Mouse (Mus musculus): ENCODE measurements around the gene Gstm4.

DNA sequence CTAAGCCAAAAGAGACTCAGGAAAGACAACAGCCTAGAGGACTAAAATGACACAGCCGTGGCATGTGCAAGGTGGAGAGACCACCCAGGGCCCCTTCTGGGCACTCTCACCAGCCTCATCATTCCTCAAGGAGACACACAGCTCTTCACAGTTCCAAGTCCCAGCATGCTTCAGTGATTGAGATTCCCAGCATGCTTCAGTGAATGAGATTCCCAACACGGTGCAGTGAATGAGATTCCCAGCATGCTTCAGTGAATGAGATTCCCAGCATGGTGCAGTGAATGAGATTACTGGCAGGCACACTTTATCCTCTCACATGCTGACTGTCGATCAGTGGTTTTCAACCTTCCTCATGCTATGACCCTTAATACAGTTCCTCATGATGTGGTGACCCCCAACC, 33.1 kb downstream of the Gstm4 start:
- TF ChIP-seq CTCF (IDR thresholded peaks at IDR 0.05; ENCODE audit: control insufficient read depth, insufficient read depth, low read length) = no peak
- no peak for TF ChIP-seq POLR2A (IDR thresholded peaks at IDR 0.05; ENCODE audit: borderline replicate concordance, control insufficient read depth, low read depth, low read length)
